Mouse (Mus musculus): ENCODE measurements around the gene Akr7a5. TPM values are rescaled to one million over a fixed set of nuclear protein-coding genes. Genes with fewer than 3 reads are reported as not detected.

The Akr7a5 gene
- polyA plus RNA-seq, 1 experiment from 2014 or later, result 95.0 TPM

DNA sequence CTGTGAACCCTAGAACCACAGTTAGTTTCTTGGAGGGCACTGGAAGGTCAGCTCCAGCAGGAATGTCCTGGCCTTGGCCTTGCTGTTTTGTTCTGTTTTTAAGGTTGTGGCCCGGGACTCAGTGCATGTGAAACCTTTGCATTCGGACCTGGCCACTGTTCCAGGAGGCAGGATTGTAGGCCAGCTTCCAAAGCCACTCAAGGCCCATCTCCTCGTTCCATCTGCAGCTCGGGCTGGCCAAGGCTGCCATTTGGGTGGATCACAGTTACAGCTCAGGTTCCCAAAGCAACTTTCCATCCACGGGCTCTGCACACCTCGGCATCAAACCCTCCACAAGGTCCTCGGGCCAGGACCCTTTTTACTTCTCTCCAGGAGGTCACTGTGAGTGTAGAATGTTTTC lies 36.0 kb upstream of the Akr7a5 start:
- 86% methylated on average over 7 of the region's 7 CpGs for WGBS
- no peaks in the 10 kb centered on the region for H3K9me3 ChIP-seq (ENCODE audit: control insufficient read depth, low read length)
- no peaks in the 10 kb centered on the region for H3K4me1 ChIP-seq (replicated peaks; ENCODE audit: control insufficient read depth, insufficient read depth, low read length)
- no peaks in the 10 kb centered on the region for H3K36me3 ChIP-seq (ENCODE audit: control insufficient read depth, insufficient read depth, low read length)
- H3K27me3 ChIP-seq (ENCODE audit: control insufficient read depth, insufficient read depth, low read depth, low read length), result no peaks in the 10 kb centered on the region
- no peak overlapping the region for H3K4me3 ChIP-seq (ENCODE audit: low read length)
- no peak for ATAC-seq (ENCODE audit: low read depth)
- no peak overlapping the region for H3K9ac ChIP-seq (ENCODE audit: low read length)
- H3K27ac ChIP-seq (ENCODE audit: low read length), result no peak overlapping the region
- no peak overlapping the region for H3K4me2 ChIP-seq (ENCODE audit: low read depth, low read length)

DNA sequence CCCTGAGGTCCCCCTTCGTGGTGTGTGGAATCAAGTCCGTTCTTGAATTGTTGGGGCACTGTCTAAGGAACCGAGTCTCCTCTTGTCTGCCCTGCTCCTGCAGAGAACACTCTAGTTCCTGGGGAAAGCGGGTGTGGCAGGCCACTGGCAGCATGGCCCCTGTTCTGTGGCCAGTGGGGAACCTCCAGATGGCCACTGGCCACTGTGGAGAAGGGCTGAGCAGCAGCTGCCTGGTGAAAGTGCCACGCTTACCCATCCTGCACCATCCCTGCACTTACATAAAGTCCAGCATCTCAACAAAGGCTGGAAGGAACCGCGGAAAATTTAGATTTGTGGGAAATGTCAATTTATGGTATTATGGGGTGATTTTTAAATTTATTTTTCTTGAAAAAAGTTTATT lies 34.1 kb upstream of the Akr7a5 start:
- Histone ChIP-seq H3K4me1 (replicated peaks; ENCODE audit: control insufficient read depth, insufficient read depth, low read length) (no peaks in the 10 kb centered on the region), H3K27ac (ENCODE audit: low read length) (no peak overlapping the region), H3K4me2 (ENCODE audit: low read depth, low read length) (no peak overlapping the region), H3K9me3 (ENCODE audit: control insufficient read depth, low read length) (no peaks in the 10 kb centered on the region), H3K9ac (ENCODE audit: low read length) (no peak overlapping the region), H3K27me3 (ENCODE audit: control insufficient read depth, insufficient read depth, low read depth, low read length) (no peaks in the 10 kb centered on the region), H3K4me3 (ENCODE audit: low read length) (no peak overlapping the region), H3K36me3 (ENCODE audit: control insufficient read depth, insufficient read depth, low read length) (peaks cover 12% of the 10 kb centered on the region)
- no peak for ATAC-seq (ENCODE audit: low read depth)
- WGBS, result 82% methylated on average over 7 of the region's 7 CpGs

- H3K9me3 ChIP-seq (ENCODE audit: control insufficient read depth, low read length), result no peaks in the 10 kb centered on the region
- no peak for ATAC-seq (ENCODE audit: low read depth)
- H3K4me3 ChIP-seq (ENCODE audit: low read length), result no peak overlapping the region
- peaks cover 30% of the 10 kb centered on the region for H3K36me3 ChIP-seq (ENCODE audit: control insufficient read depth, insufficient read depth, low read length)
- H3K4me1 ChIP-seq (replicated peaks; ENCODE audit: control insufficient read depth, insufficient read depth, low read length), result no peaks in the 10 kb centered on the region
- H3K4me2 ChIP-seq (ENCODE audit: low read depth, low read length), result no peak overlapping the region
- no peaks in the 10 kb centered on the region for H3K27me3 ChIP-seq (ENCODE audit: control insufficient read depth, insufficient read depth, low read depth, low read length)
- no peak overlapping the region for H3K27ac ChIP-seq (ENCODE audit: low read length)
- 83% methylated on average over 12 of the region's 12 CpGs for WGBS
- H3K9ac ChIP-seq (ENCODE audit: low read length), result no peak overlapping the region
Measured at GRCm38 (mm10) chr4:139280530-139280929, 30.0 kb upstream of the Akr7a5 start.

DNA sequence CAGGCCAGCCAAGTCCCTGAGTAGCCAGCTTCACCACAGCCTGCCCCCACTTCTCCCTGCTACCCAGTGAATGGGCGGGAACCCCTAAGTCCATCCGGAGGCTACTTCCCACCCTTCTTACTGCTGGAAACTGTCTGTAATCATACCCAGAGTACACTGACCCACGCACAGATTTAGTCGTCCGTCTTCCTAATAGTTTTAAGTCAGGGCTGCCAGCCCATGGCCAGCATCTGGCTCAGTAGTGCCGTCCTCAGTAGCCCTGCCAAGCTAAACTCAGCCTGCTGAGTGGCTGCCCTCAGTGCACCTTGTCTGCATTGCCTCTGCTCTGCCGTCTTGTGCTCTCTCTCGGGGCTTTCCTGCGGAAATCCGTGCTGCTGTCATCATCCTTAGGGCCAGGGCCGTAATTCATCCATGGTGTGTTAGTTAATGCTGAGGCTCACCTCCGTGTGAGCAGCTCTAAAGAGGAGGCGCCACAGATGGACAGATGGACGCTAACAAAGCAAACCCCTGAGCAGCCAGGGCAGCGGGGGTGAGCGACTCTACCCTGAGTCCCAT lies 28.7 kb upstream of the Akr7a5 start:
- no peaks in the 10 kb centered on the region for H3K27me3 ChIP-seq (ENCODE audit: control insufficient read depth, insufficient read depth, low read depth, low read length)
- ATAC-seq (ENCODE audit: low read depth), result no peak
- WGBS, result 88% methylated on average over 16 of the region's 16 CpGs
- no peak overlapping the region for H3K4me3 ChIP-seq (ENCODE audit: low read length)
- H3K36me3 ChIP-seq (ENCODE audit: control insufficient read depth, insufficient read depth, low read length), result peaks cover 30% of the 10 kb centered on the region
- no peaks in the 10 kb centered on the region for H3K4me1 ChIP-seq (replicated peaks; ENCODE audit: control insufficient read depth, insufficient read depth, low read length)
- H3K4me2 ChIP-seq (ENCODE audit: low read depth, low read length), result no peak overlapping the region
- no peak overlapping the region for H3K9ac ChIP-seq (ENCODE audit: low read length)
- no peak overlapping the region for H3K27ac ChIP-seq (ENCODE audit: low read length)
- H3K9me3 ChIP-seq (ENCODE audit: control insufficient read depth, low read length), result no peaks in the 10 kb centered on the region

DNA sequence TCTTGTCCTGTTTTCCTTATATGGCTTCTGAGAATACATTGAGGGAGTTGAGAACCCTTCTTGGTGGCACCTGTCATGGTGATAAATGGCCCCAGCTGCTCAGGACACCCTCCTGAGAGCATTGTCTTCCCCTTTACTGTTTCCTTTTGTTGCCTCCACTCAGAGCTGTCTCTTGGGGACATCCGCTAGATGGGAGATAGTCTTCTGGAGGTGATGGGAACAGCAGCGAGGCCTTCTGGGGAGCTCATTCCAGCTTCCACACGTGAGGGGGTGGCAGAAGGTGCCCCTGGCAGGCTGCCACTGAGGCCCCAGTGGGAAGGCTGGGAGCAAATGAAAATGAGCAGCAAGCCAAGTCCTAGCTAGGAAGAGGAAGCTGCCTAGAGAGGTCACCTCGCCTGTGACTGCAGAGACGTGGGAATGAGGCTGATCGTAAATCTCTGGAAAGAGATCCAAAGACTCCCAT lies 27.6 kb upstream of the Akr7a5 start:
- no peaks in the 10 kb centered on the region for H3K27me3 ChIP-seq (ENCODE audit: control insufficient read depth, insufficient read depth, low read depth, low read length)
- H3K27ac ChIP-seq (ENCODE audit: low read length), result no peak overlapping the region
- H3K9me3 ChIP-seq (ENCODE audit: control insufficient read depth, low read length), result no peaks in the 10 kb centered on the region
- no peak overlapping the region for H3K4me3 ChIP-seq (ENCODE audit: low read length)
- no peaks in the 10 kb centered on the region for H3K4me1 ChIP-seq (replicated peaks; ENCODE audit: control insufficient read depth, insufficient read depth, low read length)
- no peak overlapping the region for H3K4me2 ChIP-seq (ENCODE audit: low read depth, low read length)
- ATAC-seq (ENCODE audit: low read depth), result no peak
- WGBS, result 48% methylated on average over 6 of the region's 6 CpGs
- H3K9ac ChIP-seq (ENCODE audit: low read length), result no peak overlapping the region
- H3K36me3 ChIP-seq (ENCODE audit: control insufficient read depth, insufficient read depth, low read length), result peaks cover 38% of the 10 kb centered on the region

GRCm38 (mm10) chr4:139284877-139285276 lies 25.7 kb upstream of the Akr7a5 start:
- Histone ChIP-seq H3K27ac (ENCODE audit: low read length) (no peak overlapping the region), H3K27me3 (ENCODE audit: control insufficient read depth, insufficient read depth, low read depth, low read length) (no peaks in the 10 kb centered on the region), H3K4me1 (replicated peaks; ENCODE audit: control insufficient read depth, insufficient read depth, low read length) (no peaks in the 10 kb centered on the region), H3K9me3 (ENCODE audit: control insufficient read depth, low read length) (no peaks in the 10 kb centered on the region), H3K9ac (ENCODE audit: low read length) (no peak overlapping the region), H3K36me3 (ENCODE audit: control insufficient read depth, insufficient read depth, low read length) (peaks cover 42% of the 10 kb centered on the region), H3K4me3 (ENCODE audit: low read length) (no peak overlapping the region), H3K4me2 (ENCODE audit: low read depth, low read length) (no peak overlapping the region)
- no peak for ATAC-seq (ENCODE audit: low read depth)
- 60% methylated on average over 12 of the region's 15 CpGs for WGBS

- Histone ChIP-seq H3K36me3 (ENCODE audit: control insufficient read depth, insufficient read depth, low read length) (peaks cover 38% of the 10 kb centered on the region), H3K9ac (ENCODE audit: low read length) (no peak overlapping the region)
Measured at GRCm38 (mm10) chr4:139286234-139286633, 24.3 kb upstream of the Akr7a5 start.

DNA sequence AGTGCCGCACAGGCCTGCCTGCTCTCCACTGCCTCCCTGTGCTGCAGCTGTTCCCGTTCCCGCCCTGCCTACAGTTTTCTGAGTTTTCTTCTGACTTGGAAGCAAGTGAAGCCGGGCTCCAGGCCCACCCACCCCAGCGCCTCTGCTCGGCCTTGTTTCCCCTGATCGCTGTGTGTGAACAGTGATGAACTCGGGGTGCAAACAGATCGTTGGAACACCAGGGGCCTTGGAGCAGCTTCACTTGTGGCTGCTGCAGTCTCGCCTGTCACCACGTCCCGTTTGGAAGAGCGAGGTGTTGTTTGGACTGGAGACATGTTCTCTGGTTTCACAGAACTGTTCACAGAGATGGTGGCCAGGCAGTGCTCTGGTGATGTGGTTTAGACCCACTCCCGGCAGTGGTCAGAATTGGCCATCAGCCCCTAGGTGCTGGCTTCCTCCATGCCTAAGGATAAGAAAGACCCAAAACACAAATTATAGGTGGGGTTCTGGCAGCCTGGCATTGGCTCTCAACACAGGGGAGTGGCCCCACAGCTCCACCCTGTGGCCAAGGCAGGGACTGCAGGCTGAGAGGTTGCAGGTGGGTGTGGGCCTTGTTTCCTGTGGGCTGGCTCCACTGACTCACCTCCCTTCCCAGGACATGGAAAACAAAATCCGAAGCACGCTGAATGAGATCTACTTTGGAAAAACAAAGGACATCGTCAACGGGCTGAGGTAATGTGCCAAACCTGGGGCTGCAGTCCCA lies 23.3 kb upstream of the Akr7a5 start:
- WGBS, result 64% methylated on average over 18 of the region's 18 CpGs
- no peaks in the 10 kb centered on the region for H3K4me1 ChIP-seq (replicated peaks; ENCODE audit: control insufficient read depth, insufficient read depth, low read length)
- ATAC-seq (ENCODE audit: low read depth), result peak; percentile 15

More at GRCm38 (mm10) chr4:139286234-139286633, 24.3 kb upstream of the Akr7a5 start:
- no peak overlapping the region for H3K27ac ChIP-seq (ENCODE audit: low read length)
- no peak overlapping the region for H3K4me2 ChIP-seq (ENCODE audit: low read depth, low read length)
- H3K4me1 ChIP-seq (replicated peaks; ENCODE audit: control insufficient read depth, insufficient read depth, low read length), result no peaks in the 10 kb centered on the region
- 69% methylated on average over 5 of the region's 5 CpGs for WGBS
- no peak overlapping the region for H3K4me3 ChIP-seq (ENCODE audit: low read length)
- H3K27me3 ChIP-seq (ENCODE audit: control insufficient read depth, insufficient read depth, low read depth, low read length), result no peaks in the 10 kb centered on the region
- ATAC-seq (ENCODE audit: low read depth), result no peak
- H3K9me3 ChIP-seq (ENCODE audit: control insufficient read depth, low read length), result no peaks in the 10 kb centered on the region

GRCm38 (mm10) chr4:139289017-139289416 lies 21.5 kb upstream of the Akr7a5 start:
- H3K9ac ChIP-seq (ENCODE audit: low read length), result no peak overlapping the region
- 77% methylated on average over 10 of the region's 10 CpGs for WGBS
- H3K4me3 ChIP-seq (ENCODE audit: low read length), result no peak overlapping the region
- no peaks in the 10 kb centered on the region for H3K27me3 ChIP-seq (ENCODE audit: control insufficient read depth, insufficient read depth, low read depth, low read length)
- no peaks in the 10 kb centered on the region for H3K4me1 ChIP-seq (replicated peaks; ENCODE audit: control insufficient read depth, insufficient read depth, low read length)
- peak; percentile 21 for ATAC-seq (ENCODE audit: low read depth)
- no peak overlapping the region for H3K4me2 ChIP-seq (ENCODE audit: low read depth, low read length)
- no peaks in the 10 kb centered on the region for H3K9me3 ChIP-seq (ENCODE audit: control insufficient read depth, low read length)
- no peak overlapping the region for H3K27ac ChIP-seq (ENCODE audit: low read length)
- H3K36me3 ChIP-seq (ENCODE audit: control insufficient read depth, insufficient read depth, low read length), result peaks cover 33% of the 10 kb centered on the region

More for the DNA sequence above, 23.3 kb upstream of the Akr7a5 start:
- Histone ChIP-seq H3K9me3 (ENCODE audit: control insufficient read depth, low read length) (no peaks in the 10 kb centered on the region), H3K27ac (ENCODE audit: low read length) (no peak overlapping the region), H3K27me3 (ENCODE audit: control insufficient read depth, insufficient read depth, low read depth, low read length) (no peaks in the 10 kb centered on the region), H3K36me3 (ENCODE audit: control insufficient read depth, insufficient read depth, low read length) (peaks cover 39% of the 10 kb centered on the region), H3K4me3 (ENCODE audit: low read length) (no peak overlapping the region), H3K9ac (ENCODE audit: low read length) (no peak overlapping the region), H3K4me2 (ENCODE audit: low read depth, low read length) (no peak overlapping the region)
